Mouse (Mus musculus): ENCODE measurements at regions not wholly inside any gene's neighbourhood (a gene's known extent, or its start where the extent isn't known, plus 50 kb on each side); places are given as distances from the start of the nearest gene placed in this dataset.
A peak's percentile ranks its signal among the peaks of the same experiment; 100 is the strongest.

DNA sequence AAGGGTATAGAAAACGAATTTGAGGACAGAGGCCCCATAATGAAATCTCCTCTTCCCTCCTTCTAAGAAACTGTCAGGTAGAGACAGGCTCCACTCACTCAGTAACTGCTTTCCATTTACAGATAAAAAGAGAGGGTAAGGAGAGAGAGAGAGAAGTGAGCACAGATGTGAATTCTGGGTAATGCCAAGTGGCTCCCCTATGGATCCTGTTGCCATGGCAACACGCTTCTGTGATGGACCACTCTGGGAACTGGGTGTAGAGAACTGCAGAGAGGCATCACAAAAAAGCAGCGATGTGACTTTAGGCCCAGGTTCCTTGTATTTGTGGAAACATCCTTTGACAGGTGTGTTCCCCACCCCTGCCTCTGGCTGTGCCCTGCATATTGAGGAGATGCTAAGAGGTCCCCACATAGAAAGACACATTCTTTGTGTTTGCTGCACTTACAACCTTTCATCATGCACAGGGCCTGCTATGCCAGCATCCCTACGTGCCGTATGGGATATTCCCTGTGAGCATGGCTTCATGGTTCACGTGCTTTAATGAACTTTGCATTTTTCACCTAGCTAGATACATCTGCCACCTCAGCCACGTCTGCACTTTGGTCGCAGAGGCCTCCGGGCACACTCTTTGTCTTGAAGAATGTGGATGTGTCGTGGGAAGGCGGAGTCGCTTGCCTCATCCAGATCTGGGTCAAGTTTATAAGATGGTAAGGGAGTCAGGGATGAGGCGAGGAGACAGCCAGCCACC is 84.4 kb upstream of the Irf2bp2 start:
- no peaks in the 10 kb centered on the region for H3K36me3 ChIP-seq (ENCODE audit: control insufficient read depth, insufficient read depth, low read length)
- no peak overlapping the region for H3K4me2 ChIP-seq (ENCODE audit: low read depth, severe bottlenecking)
- 82% methylated on average over 13 of the region's 13 CpGs for WGBS
- ATAC-seq (ENCODE audit: insufficient number of reproducible peaks, low FRiP score, low TSS enrichment, low read depth) (no peak), DNase-seq (ENCODE audit: low spot score) (no peak)
- H3K9ac ChIP-seq (ENCODE audit: low read length) = no peak overlapping the region
- no peaks in the 10 kb centered on the region for H3K9me3 ChIP-seq (ENCODE audit: control insufficient read depth, low read length)
- no peak overlapping the region for H3K27ac ChIP-seq (replicated peaks; ENCODE audit: low read depth, low read length)
- no peak overlapping the region for H3K4me3 ChIP-seq (ENCODE audit: low read depth, low read length)
- no peaks in the 10 kb centered on the region for H3K27me3 ChIP-seq (ENCODE audit: control insufficient read depth, insufficient read depth, low read length)
- no peaks in the 10 kb centered on the region for H3K4me1 ChIP-seq (ENCODE audit: control insufficient read depth, insufficient read depth, low read length)

DNA sequence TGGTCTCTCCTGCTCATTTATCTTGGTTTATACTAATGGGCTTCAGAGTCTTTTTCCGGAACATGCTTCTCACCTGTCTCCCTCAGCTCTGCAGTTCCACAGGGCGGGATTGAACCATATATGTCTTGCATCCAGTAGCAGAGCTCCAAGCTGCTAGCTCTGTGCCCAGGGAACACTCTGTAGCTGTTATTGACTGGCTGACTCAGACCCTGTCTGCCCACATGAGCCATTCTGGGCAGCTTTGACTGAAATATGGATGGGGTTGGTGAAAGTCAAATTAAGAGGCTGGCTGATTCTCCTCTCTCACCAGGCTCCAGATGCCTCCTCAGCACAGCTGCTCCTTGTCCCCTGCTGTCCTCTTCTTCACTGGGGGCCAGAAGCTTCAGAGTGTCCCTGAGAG is 81.4 kb upstream of the Irf2bp2 start:
- Histone ChIP-seq H3K9ac (ENCODE audit: low read length) (no peak overlapping the region), H3K36me3 (ENCODE audit: control insufficient read depth, insufficient read depth, low read length) (no peaks in the 10 kb centered on the region), H3K4me1 (ENCODE audit: control insufficient read depth, insufficient read depth, low read length) (no peaks in the 10 kb centered on the region), H3K4me3 (ENCODE audit: low read depth, low read length) (no peak overlapping the region), H3K4me2 (ENCODE audit: low read depth, severe bottlenecking) (no peak overlapping the region), H3K9me3 (ENCODE audit: control insufficient read depth, low read length) (no peaks in the 10 kb centered on the region), H3K27me3 (ENCODE audit: control insufficient read depth, insufficient read depth, low read length) (no peaks in the 10 kb centered on the region), H3K27ac (replicated peaks; ENCODE audit: low read depth, low read length) (no peak overlapping the region)
- DNase-seq (ENCODE audit: low spot score) (no peak), ATAC-seq (ENCODE audit: insufficient number of reproducible peaks, low FRiP score, low TSS enrichment, low read depth) (no peak)
- 81% methylated on average over 2 of the region's 2 CpGs for WGBS

DNA sequence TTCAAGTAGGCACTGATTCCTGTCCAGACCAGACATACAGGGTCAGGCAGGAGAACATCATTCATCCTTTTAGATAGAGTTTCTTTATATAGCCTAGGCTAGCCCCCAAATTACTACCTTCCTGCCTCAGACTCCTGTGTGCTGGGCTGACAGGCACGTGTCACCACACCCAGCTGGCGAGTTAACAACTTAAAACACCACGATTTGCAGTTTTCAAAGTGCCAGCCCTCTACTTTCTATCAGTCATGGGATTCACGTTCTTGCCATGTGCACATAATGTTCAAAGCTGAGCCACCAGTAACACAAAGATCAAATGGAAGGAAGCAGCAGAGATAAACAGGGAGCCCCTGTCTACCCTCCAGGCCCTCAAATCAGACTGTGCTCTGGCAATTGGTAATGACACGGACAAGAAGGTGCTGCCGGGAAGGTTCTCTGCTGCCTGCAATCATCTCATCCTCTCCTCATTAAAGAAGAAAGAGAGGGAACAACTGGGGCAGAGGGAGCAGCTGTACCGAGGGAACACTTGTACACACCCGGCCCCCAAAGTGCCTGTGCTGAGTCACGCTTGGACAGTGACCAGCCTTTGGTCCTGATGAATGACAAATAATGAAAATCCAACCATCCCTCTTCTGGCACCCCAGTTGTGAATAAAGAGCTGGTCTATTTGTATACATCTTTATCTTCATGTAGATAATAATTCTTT is 79.4 kb upstream of the Irf2bp2 start:
- Histone ChIP-seq H3K9ac (ENCODE audit: low read length) (no peak overlapping the region), H3K9me3 (ENCODE audit: control insufficient read depth, low read length) (no peaks in the 10 kb centered on the region), H3K4me2 (ENCODE audit: low read depth, severe bottlenecking) (no peak overlapping the region), H3K36me3 (ENCODE audit: control insufficient read depth, insufficient read depth, low read length) (no peaks in the 10 kb centered on the region), H3K27me3 (ENCODE audit: control insufficient read depth, insufficient read depth, low read length) (no peaks in the 10 kb centered on the region), H3K4me1 (ENCODE audit: control insufficient read depth, insufficient read depth, low read length) (0 out of 2 replicates have a peak, but pooled peaks cover 2% of the 10 kb centered on the region), H3K27ac (replicated peaks; ENCODE audit: low read depth, low read length) (no peak overlapping the region), H3K4me3 (ENCODE audit: low read depth, low read length) (no peak overlapping the region)
- DNase-seq (ENCODE audit: low spot score) (no peak), ATAC-seq (ENCODE audit: insufficient number of reproducible peaks, low FRiP score, low TSS enrichment, low read depth) (no peak)
- WGBS = 51% methylated on average over 9 of the region's 9 CpGs

DNA sequence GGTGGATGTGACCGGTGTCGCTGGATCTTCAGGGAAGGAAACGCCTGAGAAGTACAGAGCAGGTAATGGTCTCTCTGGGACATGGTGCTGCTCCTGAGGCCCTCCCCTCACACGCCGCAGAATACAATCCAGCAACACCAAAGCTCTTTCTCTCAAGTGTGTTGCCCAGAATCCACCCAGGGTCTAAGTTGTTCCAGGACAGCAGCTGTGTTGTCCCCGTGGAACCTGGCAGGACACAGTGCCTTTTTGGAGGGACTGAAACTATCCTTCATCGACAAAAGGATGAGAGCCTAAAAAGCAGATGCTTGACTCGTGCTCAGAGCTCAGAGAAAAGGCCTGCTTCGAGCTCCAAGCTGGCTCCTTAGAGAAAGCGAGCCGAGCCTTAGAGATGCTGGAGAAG is 77.8 kb upstream of the Irf2bp2 start:
- ATAC-seq (ENCODE audit: insufficient number of reproducible peaks, low FRiP score, low TSS enrichment, low read depth) (no peak), DNase-seq (ENCODE audit: low spot score) (no peak)
- H3K4me3 ChIP-seq (ENCODE audit: low read depth, low read length) = no peak overlapping the region
- no peaks in the 10 kb centered on the region for H3K27me3 ChIP-seq (ENCODE audit: control insufficient read depth, insufficient read depth, low read length)
- H3K36me3 ChIP-seq (ENCODE audit: control insufficient read depth, insufficient read depth, low read length) = no peaks in the 10 kb centered on the region
- no peak overlapping the region for H3K4me2 ChIP-seq (ENCODE audit: low read depth, severe bottlenecking)
- no peaks in the 10 kb centered on the region for H3K9me3 ChIP-seq (ENCODE audit: control insufficient read depth, low read length)
- H3K4me1 ChIP-seq (ENCODE audit: control insufficient read depth, insufficient read depth, low read length) = peaks cover 17% of the 10 kb centered on the region
- no peak overlapping the region for H3K9ac ChIP-seq (ENCODE audit: low read length)
- WGBS = 93% methylated on average over 11 of the region's 11 CpGs
- no peak overlapping the region for H3K27ac ChIP-seq (replicated peaks; ENCODE audit: low read depth, low read length)

DNA sequence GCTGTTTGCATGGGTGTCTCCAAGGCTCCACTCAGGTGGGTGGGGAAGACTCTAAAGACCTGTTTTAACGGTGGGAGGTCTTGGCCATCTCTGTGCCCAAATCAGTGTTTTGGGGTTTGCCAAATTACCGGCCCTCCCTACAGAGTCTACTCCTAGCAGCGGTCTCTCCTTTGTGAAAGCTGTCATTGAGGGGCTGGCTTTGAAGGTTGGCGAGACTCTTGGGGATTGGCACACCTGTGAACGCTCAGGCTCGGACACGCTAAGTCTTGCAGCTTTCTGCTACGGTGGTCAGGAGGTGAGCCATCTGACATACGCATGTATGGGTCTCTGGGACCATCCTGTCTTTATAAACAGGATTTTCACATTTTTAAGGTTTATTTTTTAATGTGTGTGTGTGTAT is 76.1 kb upstream of the Irf2bp2 start:
- Histone ChIP-seq H3K27ac (replicated peaks; ENCODE audit: low read depth, low read length) (no peak overlapping the region), H3K9ac (ENCODE audit: low read length) (no peak overlapping the region), H3K9me3 (ENCODE audit: control insufficient read depth, low read length) (no peaks in the 10 kb centered on the region), H3K36me3 (ENCODE audit: control insufficient read depth, insufficient read depth, low read length) (no peaks in the 10 kb centered on the region), H3K4me3 (ENCODE audit: low read depth, low read length) (no peak overlapping the region), H3K4me1 (ENCODE audit: control insufficient read depth, insufficient read depth, low read length) (peaks cover 28% of the 10 kb centered on the region), H3K4me2 (ENCODE audit: low read depth, severe bottlenecking) (no peak overlapping the region), H3K27me3 (ENCODE audit: control insufficient read depth, insufficient read depth, low read length) (no peaks in the 10 kb centered on the region)
- no peak for DNase-seq (ENCODE audit: low spot score)
- ATAC-seq (ENCODE audit: insufficient number of reproducible peaks, low FRiP score, low TSS enrichment, low read depth) = no peak
- 85% methylated on average over 9 of the region's 9 CpGs for WGBS

DNA sequence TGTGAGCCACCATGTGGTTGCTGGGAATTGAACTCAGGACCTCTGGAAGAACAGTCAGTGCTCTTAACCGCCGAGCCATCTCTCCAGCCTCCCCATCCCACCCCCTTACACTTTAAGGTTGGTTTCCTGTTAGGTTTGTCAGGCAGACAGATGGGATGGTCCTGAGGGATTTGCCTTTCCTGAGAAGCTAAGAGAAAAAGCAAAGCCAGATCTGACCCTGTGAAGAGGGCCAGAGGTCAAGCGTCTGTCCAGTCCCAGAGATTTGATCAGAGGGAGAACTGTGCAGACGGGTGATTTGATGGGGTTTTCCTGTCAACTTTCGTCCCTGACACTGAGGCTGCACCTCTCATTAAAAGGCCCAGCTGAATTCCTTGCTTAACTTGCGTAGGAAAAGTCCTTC is 75.4 kb upstream of the Irf2bp2 start:
- no peak overlapping the region for H3K4me3 ChIP-seq (ENCODE audit: low read depth, low read length)
- H3K4me2 ChIP-seq (ENCODE audit: low read depth, severe bottlenecking) = no peak overlapping the region
- no peak for ATAC-seq (ENCODE audit: insufficient number of reproducible peaks, low FRiP score, low TSS enrichment, low read depth)
- H3K4me1 ChIP-seq (ENCODE audit: control insufficient read depth, insufficient read depth, low read length) = peaks cover 32% of the 10 kb centered on the region
- DNase-seq (ENCODE audit: low spot score) = no peak
- WGBS = 27% methylated on average over 6 of the region's 6 CpGs
- H3K36me3 ChIP-seq (ENCODE audit: control insufficient read depth, insufficient read depth, low read length) = no peaks in the 10 kb centered on the region
- H3K9me3 ChIP-seq (ENCODE audit: control insufficient read depth, low read length) = no peaks in the 10 kb centered on the region
- H3K27ac ChIP-seq (replicated peaks; ENCODE audit: low read depth, low read length) = no peak overlapping the region
- H3K9ac ChIP-seq (ENCODE audit: low read length) = no peak overlapping the region
- H3K27me3 ChIP-seq (ENCODE audit: control insufficient read depth, insufficient read depth, low read length) = no peaks in the 10 kb centered on the region

DNA sequence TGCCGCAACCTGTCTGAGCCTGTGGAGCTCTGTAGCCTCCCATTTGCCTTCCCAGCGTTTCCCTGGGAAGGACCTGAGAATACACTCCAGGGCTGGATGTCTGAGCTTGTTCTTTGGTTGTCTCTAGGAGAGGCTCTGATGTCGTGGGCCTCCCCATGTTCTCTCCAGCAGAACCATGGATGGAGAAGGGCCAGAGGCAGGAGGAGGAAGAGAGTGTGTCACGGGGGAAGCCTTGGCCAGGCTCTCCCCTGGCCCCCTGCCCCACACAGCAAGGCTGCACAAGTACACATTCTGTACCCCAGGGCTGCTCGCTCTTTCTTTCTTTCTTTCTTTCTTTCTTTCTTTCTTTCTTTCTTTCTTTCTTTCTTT is 74.9 kb upstream of the Irf2bp2 start:
- no peaks in the 10 kb centered on the region for H3K27me3 ChIP-seq (ENCODE audit: control insufficient read depth, insufficient read depth, low read length)
- no peaks in the 10 kb centered on the region for H3K36me3 ChIP-seq (ENCODE audit: control insufficient read depth, insufficient read depth, low read length)
- ATAC-seq (ENCODE audit: insufficient number of reproducible peaks, low FRiP score, low TSS enrichment, low read depth) (no peak), DNase-seq (ENCODE audit: low spot score) (no peak)
- peaks cover 36% of the 10 kb centered on the region for H3K4me1 ChIP-seq (ENCODE audit: control insufficient read depth, insufficient read depth, low read length)
- H3K9ac ChIP-seq (ENCODE audit: low read length) = no peak overlapping the region
- 73% methylated on average over 5 of the region's 5 CpGs for WGBS
- no peak overlapping the region for H3K4me2 ChIP-seq (ENCODE audit: low read depth, severe bottlenecking)
- no peak overlapping the region for H3K27ac ChIP-seq (replicated peaks; ENCODE audit: low read depth, low read length)
- no peaks in the 10 kb centered on the region for H3K9me3 ChIP-seq (ENCODE audit: control insufficient read depth, low read length)
- no peak overlapping the region for H3K4me3 ChIP-seq (ENCODE audit: low read depth, low read length)

DNA sequence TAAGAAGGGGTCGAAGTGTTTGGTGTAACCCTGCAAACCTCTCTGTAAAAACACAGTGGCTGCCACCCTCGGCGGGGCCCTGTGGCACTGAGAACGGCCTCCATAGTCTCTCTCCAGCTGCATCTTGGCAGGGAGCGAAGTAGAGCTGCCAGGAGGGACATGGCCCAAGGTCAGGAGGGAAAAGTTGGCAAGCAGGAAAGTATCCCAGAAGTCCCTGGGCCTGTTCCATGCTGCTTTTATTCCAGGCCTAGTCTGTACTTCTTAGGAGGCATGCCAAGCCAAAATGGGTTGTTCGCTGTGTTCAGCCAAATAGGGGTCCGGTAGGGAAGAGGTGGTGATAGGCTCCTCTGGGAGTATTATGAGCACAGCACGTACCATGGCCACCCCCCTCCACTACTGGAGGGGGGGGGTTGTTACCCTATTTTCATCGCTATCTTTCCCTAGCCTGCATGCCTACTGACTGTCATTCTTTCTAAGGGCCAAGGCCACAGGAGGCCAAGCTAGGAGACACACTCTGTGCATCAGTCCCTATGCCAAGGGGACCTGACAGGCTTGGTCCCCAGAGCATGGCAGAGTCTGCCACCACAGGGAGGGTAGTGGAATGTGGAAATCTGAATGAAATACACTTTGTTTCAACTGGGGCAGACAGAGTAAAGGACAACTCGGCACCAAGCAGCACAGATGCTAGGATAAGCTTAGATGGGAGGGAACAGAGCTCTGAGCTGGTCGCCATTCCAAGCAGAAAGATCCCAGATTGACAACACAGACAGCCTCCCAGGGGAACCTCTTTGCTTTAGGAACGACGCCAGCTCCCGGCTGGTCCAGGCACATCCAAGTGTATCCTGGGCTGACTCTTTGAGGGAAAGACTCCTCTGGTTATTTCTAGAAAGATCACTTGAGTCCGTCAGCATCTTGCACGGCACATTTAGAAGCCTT is 74.2 kb upstream of the Irf2bp2 start:
- DNase-seq (ENCODE audit: low spot score) = no peak
- no peak for ATAC-seq (ENCODE audit: insufficient number of reproducible peaks, low FRiP score, low TSS enrichment, low read depth)
- Histone ChIP-seq H3K27me3 (ENCODE audit: control insufficient read depth, insufficient read depth, low read length) (no peaks in the 10 kb centered on the region), H3K36me3 (ENCODE audit: control insufficient read depth, insufficient read depth, low read length) (no peaks in the 10 kb centered on the region), H3K4me1 (ENCODE audit: control insufficient read depth, insufficient read depth, low read length) (peaks cover 42% of the 10 kb centered on the region), H3K9ac (ENCODE audit: low read length) (peak overlapping the region; percentile 47), H3K9me3 (ENCODE audit: control insufficient read depth, low read length) (no peaks in the 10 kb centered on the region), H3K4me2 (ENCODE audit: low read depth, severe bottlenecking) (no peak overlapping the region), H3K27ac (replicated peaks; ENCODE audit: low read depth, low read length) (peak overlapping the region; percentile 97), H3K4me3 (ENCODE audit: low read depth, low read length) (no peak overlapping the region)
- 86% methylated on average over 16 of the region's 16 CpGs for WGBS
